Mouse (Mus musculus): Measurements from ENCODE around the gene Dtnb.
A peak's percentile ranks its signal among the peaks of the same experiment; 100 is the strongest.

Dtnb gene

DNA sequence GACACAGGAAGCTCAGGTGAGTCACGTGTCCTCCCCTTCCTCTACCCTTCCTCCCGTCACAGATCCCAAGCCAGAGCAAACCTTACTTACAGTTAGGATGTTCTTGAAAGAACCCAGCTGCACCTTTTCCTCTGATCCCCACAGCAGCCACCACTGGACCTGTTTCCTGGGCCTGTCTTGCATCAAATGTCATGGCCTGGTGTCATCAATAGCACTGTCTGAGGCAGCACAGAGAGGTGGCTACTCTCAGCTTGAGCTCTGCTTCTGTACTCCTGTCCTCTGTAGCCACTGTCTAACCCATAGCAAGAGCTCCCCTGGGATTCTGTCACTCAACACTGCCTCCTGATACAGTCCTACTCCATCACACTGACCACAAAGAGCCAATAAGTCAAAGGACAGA, 207.5 kb downstream of the Dtnb start:
- no peak for DNase-seq

DNA sequence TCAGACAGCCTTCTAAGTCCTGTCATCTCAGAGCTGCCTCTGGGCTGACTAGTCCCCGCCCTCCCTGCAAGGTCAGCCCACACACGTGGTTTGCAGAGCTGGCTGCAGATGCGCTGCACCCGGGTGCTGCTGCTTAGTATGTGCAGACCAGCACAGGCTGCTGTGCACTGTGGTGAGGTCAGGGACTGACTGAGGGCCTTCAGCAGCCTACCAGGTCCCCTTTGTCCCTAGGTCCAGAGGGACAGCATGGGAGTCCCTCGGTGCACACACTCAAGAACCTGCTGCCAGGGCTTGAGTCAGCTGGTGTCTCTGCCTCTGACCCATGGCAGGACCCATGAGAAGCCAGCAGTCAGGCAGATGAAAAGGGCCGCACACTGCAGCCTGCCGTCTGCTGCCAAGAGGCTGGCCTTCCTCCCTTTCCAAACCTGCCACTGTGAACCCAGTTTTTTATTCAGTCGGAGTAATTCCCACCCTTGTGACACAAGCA, 208.3 kb downstream of the Dtnb start:
- DNase-seq: peak; percentile 67

DNA sequence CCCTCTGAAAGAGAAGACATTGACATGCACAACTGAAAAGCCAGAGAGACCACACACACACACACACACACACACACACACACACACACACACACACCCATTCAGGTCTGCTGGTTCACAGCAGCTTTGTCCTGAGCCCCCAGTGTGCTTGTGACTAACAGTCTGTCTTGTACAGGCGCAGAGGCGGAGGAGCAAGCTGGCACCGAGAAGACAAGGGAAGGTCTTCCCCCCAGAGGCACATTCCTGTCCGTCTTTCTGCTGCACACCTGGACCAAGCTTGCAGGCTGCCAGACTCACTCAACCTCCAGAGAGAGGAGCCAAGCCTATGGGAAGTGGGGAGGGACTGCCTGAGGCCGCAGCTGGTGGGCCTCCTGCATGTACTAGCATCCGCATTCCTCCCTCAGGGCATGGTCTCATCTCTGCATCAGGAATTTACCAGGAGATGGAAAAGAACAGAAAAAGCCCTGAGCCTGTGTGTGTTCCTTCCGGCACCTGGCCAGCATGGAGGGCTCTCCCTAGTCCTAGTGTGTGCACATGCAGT, 208.8 kb downstream of the Dtnb start:
- peak; percentile 25 to 32 for DNase-seq

DNA sequence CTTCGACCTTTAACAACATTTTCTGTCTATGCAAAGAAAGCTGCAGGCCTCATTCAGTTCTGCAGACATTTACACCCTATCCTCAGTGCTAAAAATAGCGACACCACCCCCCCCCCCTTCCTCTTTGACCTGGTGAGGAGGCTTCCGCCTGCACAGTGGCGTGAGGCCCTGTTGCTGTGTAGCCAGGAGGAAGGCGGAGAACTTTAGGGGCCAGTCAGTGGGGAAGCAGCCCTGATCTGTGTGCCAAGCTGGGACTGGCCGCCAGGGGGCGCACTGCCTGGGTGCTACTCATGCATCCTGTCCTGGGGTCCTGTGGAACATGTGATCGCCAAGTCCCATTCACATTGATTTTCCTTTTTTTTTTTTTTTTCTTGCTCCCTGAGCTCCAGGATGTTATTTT, 209.3 kb downstream of the Dtnb start:
- peak; percentile 88 to 94 for DNase-seq

DNA sequence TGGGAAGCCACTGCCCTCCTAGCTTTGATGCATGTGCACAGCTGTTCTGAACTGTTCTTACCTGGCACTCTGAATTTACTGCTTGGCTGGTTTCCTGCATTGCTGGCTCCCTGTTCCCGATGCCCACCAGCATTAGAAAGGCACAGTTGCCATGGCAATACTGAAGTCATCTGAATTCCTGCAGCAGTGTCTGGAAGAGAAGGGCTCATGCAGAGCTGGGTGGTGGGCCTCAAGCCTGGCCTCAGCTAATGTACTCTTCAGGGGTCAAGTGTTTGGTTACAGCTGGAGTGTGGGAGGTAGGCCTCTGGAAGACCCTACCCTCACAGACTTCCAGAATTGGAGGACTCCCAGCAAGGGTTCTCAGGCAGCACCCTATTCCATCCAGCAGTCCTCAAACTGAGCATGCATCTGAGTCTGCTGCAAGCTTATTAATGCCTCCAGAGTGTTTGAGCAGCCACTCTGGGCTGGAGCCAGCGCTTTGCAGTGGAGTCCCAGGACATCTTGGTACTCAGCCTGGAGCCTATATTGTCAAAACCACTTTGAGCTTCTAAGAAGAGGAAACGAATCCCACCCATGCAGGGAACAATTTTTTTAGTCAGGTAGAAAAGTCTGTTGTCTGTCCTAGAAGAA, 211.1 kb downstream of the Dtnb start:
- no peak for DNase-seq

DNA sequence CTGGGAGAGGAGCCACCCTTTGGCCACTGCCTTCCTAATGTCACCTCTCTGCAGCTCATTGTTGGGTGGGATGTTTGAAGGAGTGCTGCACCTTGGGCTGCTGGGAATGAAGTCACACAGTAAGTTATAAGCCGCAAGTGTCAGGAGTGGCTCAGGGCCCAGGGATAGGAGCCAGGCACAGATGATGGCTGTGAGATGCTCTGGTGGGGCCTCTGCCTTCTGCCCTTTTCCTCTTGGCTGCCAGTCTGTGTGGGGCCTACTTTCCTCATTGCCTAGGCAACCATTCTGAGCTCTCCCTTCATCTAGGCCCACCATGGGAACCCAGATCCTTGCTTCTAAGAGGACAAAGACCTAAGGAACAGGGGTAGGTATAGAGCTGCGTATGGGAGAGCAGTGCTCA, 212.1 kb downstream of the Dtnb start:
- DNase-seq: no peak

DNA sequence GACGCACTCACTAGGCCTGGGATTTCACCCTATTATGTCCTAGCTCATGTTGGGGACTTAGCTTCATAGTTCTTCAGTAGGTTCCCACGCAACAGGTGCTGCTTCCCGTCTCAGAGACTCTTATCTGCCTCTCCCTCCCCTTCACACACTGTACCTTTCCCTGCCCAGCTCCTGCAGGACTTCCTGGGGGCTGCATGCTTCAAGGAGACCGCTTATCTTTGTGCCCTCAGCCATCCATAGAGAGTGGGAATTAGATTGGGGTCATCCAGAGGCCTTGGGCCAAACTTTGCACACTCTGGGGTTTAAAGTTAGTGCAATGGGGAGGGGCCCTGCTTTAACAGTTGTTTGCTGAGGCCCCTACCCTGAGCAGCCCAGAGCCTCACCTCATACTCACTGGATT, 212.5 kb downstream of the Dtnb start:
- no peak for DNase-seq

DNA sequence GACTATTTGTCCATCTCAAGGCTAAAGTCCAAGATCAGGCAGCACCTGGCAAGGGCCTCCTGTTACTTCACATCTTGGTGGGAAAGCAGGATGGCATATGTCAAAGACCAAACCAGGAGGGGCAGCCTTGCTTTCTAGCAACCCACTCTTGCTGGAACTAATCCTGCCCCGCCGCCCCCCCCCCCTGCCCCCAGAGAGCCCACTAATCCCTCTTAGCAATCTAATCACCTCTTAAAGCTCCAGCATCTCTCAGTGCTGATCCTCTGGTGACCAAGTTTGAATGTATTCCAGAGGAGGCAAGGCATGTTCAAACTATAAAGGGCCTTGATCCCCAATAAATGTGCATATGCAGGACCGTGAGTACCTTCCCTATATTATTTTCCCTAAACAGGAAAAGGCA, 214.9 kb downstream of the Dtnb start:
- no peak for DNase-seq

DNA sequence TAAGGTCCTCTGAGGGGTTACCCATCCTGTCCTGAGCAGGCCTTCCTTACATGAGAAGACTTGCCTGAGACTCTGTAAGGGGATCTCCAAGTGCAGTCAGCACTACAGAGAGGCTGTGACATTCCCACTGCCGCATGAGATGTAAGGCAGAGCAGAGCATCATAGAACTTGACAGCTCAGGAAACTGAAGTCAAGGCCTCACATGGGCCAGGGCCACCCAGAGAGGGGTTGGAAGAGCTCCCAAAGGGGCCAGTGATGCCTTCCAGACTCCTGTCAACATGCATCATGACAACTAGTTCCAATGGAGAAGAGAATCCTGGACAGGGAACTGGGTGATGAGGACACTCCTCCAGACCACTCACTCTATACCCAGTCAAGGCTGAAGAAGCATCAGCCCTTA, 215.4 kb downstream of the Dtnb start:
- DNase-seq: no peak

DNA sequence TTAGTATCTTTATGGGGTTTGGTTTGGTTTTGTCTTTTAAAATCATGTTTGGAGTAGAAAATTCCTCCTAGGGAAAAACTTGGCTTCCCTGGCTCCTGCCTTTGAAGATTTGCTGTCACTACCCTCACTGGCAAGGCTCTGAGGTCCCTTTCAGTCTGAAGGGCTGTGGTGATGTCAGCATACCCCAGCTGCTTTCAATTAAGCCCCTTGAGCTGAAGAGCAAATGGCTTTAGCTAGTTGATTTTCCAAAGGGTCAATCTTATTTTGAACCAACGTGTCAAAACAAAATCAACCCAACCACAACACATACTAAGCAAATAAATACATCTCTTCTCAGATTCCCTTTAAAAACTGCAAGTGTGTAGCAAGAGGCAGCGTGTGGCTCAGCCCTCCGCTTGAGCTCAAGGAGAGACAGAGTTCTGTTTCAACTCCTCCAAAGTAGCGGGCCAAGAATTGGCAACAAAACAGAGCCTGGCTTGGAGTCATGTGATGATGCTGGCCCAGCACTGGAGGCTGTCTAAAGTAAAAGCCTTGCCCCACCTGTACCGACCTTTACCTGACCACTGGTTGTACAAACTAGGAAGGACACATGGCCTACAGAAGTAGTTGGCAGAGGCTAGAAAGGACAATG, 216.4 kb downstream of the Dtnb start:
- DNase-seq: no peak

DNA sequence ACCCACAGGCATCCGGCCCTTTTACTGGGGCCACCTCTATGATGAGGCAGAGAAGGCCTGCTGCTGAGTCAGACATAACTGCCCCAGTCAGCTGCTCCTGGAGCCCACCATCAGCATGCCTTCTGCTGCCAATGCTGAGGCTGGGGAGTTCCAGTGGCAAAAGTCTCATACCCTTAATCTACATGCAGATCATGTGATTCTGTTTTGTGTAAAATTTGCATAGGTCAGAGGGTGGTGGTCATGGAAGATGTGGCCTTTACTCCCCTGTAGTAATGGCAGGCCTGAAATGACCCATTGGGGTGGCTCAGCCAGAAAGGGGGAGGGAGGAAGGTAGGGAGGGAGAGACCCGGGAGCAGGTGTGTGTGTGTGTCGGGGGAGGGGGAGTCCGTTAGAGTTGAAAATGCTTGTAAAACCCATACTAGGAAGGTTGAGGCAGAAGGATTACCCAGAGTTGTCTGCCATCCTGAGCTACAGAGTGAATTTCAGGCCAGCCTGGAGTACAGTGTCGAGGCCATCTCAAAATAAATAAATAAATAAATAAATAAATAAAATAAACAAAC, 217.5 kb downstream of the Dtnb start:
- DNase-seq: no peak

DNA sequence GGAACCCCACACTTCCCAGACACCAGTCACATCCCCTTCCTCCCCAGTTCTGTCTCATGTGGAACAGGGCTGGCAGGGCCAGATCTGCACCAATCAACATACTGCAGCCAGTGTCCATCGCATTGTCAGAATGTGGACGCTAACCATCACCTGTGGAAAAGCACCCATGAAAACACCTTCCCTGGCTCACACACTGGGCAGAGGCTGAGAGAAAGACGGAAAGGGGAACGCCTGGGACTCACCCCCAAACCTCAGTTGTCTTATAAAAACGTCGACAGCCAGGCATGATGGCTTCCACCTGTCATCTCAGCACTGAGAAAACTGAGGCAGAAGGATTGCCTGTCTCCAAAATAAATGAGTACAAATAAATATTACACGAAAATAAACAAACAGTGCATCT, 219.1 kb downstream of the Dtnb start:
- DNase-seq: no peak

DNA sequence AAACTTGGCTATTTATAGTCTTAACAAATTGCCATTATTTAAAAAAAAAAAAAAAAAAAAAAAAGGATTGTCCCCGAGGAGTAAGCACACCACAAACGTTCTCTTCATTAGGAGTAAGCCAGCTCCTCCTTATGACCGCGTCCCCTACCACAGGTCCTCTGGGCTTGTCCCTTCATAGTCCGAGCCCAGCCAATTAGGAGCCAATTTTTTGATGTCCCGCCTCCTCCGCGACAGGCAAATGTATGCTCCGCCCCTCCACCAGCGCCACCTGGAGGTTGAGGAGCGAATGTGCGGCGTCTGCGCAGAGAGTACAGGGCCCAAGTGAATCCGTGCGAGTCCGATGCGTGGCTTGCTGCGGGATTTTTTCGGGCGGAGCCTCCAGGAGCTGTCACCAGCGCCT, 219.6 kb downstream of the Dtnb start:
- DNase-seq: peak; percentile 86 to 95

DNA sequence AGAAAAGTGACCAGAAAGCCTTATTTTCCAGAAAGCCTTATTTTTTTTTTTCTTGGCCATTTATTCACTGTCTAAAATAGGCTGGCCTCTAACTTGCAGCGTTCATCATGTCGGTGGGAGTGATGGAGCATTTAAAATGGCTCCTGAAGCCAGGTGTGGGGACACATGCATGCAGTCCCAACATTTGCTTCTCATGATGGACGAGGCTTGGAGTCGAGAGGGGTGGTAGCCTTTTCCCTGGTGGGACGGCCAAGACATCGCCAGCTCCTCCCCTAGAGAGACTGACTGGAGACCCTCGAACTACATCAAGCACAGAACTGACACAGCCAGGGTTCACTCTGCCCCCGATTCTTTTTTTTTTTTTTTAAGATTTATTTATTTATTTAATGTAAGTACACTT, 220.1 kb downstream of the Dtnb start:
- no peak for DNase-seq

DNA sequence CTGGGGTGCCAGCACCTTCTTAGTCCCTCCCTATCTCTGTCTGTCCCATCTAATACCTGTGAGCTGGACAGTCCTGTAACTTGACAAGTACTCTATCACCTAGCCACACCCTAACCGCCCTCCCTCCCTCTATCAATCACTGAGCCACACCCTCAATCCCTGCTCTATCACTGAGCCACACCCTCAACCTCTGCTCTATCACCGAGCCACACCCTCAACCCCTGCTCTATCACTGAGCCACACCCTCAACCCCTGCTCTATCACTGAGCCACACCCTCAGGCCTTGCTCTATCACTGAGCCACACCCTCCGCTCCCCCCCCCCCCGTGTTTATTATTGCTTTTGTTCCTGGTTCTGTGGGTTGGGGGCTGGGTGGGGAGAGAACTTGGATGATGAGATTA, 223.4 kb downstream of the Dtnb start:
- DNase-seq: no peak

DNA sequence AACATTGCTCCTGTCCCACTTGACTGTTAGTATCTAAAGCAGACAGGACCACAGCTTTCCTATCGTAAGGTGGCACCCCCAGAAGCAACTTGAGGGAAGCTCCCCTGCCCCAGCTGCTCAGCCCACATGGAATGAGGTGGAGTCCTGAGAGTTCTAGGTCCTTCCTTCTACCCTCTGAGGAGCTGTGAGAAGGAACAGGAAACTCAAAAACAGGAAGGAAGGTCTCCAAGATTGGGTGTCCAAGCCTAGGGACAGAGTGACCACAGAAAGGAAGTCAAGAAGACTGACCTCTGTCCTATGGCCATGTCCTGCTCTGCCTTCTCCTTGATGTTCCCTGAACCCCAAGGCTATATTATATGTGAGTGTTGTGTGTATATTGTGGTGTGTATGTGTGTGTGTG, 227.4 kb downstream of the Dtnb start:
- no peak for DNase-seq

DNA sequence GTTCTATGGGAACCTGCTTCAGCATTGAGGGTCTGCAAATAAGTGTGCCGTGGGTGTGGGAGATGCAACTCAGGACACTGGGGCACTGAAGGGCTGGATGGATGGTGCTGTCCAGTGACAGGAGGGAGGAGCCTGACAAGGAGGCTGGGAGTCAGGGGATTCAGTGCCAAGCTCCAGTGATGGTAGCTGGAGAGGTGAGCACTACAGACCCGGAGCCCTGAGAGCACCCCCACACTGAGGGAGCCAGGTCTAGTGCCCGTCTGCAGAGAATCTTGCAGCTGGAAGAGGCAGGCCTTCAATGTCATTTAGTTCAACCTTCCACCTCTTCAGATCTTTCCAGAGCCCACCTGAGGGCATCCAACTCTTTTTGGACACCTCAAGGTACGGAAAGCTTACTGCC, 233.7 kb downstream of the Dtnb start, which contains the start of gene Dnmt3a:
Gene Dnmt3a, plus strand, starts transcription at position 156 of the 400 bp plus-strand sequence.
- no peak for DNase-seq

DNA sequence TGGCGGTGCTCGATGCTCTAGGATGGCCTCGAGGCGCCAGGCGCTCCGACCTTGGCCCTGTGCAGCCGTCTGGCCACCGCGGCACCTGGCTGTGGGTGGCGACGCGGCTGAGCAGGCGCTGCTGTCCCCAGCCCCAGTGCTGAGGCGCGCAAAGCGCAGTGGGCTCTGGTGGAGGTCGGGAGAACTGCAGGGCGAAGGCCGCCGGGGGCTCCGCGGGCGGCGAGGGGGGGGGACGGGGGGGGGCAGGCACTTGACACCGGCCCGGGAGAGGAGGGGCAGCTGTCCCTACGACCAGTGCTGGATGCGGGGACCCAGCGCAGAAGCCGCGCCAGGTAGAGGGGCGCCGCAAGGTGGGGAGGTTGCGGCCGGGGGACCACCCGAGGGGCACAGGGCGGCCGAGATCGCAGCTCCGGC, 234.1 kb downstream of the Dtnb start:
- peak; percentile 74 to 82 for DNase-seq

DNA sequence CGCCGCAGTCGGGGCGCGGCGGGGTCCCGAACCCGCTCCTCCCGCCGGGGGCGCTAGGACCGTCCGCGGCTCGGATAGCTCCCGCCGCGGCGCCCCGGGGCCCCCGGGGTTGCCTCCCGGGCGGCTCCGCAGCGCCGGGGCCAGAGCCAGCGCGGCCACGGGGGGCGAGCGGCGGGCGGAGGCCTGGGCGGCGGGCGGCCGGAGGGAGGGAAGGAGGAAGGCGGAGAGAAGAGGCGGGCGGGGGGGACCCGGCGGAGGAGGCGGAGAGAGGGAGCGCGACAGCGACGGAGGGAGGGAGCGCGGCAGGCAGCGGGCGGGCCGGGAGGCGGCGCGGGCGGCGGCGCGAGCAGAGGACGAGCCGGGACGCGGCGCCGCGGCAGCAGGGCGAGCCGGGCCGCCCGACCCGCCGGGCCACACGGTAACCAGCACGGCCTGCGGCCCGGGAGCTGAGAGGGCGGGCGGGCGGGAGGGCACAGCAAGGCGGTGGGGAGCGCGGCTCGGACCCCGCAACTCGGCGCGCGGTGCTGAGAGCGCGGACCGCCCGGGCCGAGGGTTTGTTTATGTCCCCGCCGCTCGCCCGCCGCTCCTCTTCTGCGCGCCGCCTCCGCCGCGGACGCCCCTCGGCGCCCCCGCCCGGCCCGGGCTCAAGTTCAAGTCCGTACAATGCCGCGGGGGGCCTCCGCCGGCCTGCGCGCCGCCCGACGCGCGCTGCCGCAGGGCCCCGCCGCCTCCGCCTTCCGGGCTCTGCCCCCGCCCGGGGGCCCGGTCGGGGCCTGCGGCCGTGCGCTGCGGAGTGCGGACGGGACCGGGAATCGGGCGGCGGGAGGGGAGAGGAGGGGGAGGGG, 234.7 kb downstream of the Dtnb start:
- DNase-seq: peak; percentile 66 to 72

DNA sequence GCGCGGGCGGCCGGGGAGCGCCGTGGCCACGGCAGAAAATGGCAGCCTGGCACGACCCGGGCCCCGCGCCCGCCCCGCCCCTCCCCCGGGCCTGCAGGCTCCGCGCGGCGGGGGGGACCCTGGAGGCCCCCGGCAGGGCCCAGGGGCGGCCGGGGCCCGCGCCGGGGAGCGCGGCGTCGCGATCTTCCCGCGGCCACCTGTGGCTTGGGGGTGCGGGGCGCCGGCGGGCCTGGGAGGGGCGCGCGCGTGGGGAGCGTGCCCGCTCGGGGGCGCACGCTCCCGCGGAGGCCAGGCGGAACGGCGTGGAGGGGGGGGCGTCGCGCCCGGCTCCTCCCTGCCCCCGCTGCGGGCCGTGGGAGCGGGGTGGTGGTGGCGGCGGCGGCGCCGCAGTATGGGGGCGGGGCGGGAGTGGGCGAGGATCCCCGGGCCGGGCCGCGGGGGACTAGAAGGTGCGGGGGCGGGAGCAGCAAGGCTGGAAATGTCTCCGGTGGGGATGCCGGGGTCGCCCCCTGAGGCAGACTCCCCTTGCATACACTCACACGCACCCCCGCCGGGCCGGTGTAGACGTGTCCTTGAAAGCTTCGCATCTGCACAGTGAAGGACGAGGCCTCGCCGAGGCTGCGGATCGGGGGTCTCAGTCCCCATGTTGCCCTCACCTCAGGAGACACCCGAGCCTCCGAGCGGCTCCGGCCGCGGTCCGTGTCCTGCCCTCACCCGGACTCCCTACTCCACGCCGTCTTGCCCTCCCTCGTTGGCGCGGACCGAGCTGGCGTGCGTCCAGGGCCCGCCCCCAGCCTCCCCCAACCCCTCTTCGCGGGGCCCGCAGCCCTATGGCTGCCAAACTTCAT, 235.6 kb downstream of the Dtnb start:
- peak; percentile 46 to 61 for DNase-seq

DNA sequence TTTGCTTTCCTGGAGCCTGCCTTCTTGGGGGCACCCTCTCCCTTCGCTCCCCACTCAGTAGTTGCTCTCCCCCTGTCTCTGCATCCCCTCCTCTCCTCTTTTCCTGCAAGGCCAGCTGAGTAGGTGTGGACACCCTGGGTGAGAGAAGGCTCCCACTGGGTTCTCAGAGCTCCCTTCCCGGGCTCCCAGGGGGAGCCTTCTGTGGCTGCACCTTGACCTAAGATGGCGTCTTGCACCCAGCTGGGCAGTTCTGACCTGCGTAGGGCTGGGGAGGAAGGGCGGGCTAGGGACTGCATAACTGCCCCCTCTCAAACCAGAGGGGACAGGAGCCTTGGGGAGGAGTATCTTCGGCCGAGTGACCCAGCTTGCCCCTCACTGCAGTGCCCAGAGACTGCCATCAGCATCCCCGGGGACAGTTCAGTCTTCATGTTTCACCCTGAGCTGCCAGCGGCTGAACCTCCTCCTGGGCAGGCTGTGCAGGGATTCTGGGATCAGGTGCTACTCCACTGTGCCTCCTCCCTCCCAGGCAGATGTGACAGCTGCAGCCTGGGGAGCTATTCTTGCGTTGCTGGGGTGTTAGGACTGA, 236.3 kb downstream of the Dtnb start:
- peak in 1 of 2 experiments; percentile 25 for DNase-seq

Measured in spleen, adult 18-20 months (tissue).